Mouse (Mus musculus) retina, postnatal 7 days (tissue): Measurements from ENCODE around the gene Nif3l1.

Source experiments
- DNase-seq: peaks from one replicate; pipeline ENCODE4 v3.0.0-alpha.2; 2012; ENCODE audit warnings: low read depth, low spot score

Gene Nif3l1

GRCm38 (mm10) chr1:58445143-58445722 is at the start of gene Nif3l1, which contains the start of gene Ppil3:
Gene Nif3l1 (plus strand): TSS chr1:58445151.
Gene Ppil3 (minus strand): TSS chr1:58445486.
- DNase-seq = peak; percentile 77

- no peak for DNase-seq
Measured at GRCm38 (mm10) chr1:58395341-58395740, 49.6 kb upstream of the Nif3l1 start.

- DNase-seq = no peak
Measured at GRCm38 (mm10) chr1:58396179-58396578, 48.8 kb upstream of the Nif3l1 start.

- DNase-seq = no peak
Measured at GRCm38 (mm10) chr1:58397731-58398130, 47.2 kb upstream of the Nif3l1 start.

GRCm38 (mm10) chr1:58401396-58401795 is 43.6 kb upstream of the Nif3l1 start:
- DNase-seq = no peak

GRCm38 (mm10) chr1:58403745-58404144 is 41.2 kb upstream of the Nif3l1 start:
- no peak for DNase-seq

GRCm38 (mm10) chr1:58407321-58407720 is 37.6 kb upstream of the Nif3l1 start:
- no peak for DNase-seq

- no peak for DNase-seq
Measured at GRCm38 (mm10) chr1:58408141-58408540, 36.8 kb upstream of the Nif3l1 start.

GRCm38 (mm10) chr1:58409553-58410197 is 35.3 kb upstream of the Nif3l1 start:
- no peak for DNase-seq

GRCm38 (mm10) chr1:58410198-58410588 is 34.8 kb upstream of the Nif3l1 start:
- DNase-seq = no peak

GRCm38 (mm10) chr1:58410776-58411175 is 34.2 kb upstream of the Nif3l1 start:
- DNase-seq = no peak

- no peak for DNase-seq
Measured at GRCm38 (mm10) chr1:58415442-58415841, 29.5 kb upstream of the Nif3l1 start.

GRCm38 (mm10) chr1:58416048-58416447 is 28.9 kb upstream of the Nif3l1 start:
- DNase-seq = no peak

GRCm38 (mm10) chr1:58420032-58420431 is 24.9 kb upstream of the Nif3l1 start:
- DNase-seq = no peak

- no peak for DNase-seq
Measured at GRCm38 (mm10) chr1:58420961-58421360, 24.0 kb upstream of the Nif3l1 start.

GRCm38 (mm10) chr1:58422879-58423278 is 22.1 kb upstream of the Nif3l1 start:
- peak; percentile 55 for DNase-seq

- peak; percentile 91 for DNase-seq
Measured at GRCm38 (mm10) chr1:58423371-58424248, 21.3 kb upstream of the Nif3l1 start, which contains the start of gene Clk1. Gene Clk1 (minus strand): TSS chr1:58424066.

GRCm38 (mm10) chr1:58424551-58424950 is 20.4 kb upstream of the Nif3l1 start:
- DNase-seq = no peak

- DNase-seq = no peak
Measured at GRCm38 (mm10) chr1:58444691-58445090, 260 bp upstream of the Nif3l1 start.

GRCm38 (mm10) chr1:58445861-58446260 is 910 bp downstream of the Nif3l1 start:
- DNase-seq = no peak

GRCm38 (mm10) chr1:58447766-58448165 is 2.8 kb downstream of the Nif3l1 start:
- DNase-seq = no peak

GRCm38 (mm10) chr1:58448396-58448795 is 3.4 kb downstream of the Nif3l1 start:
- DNase-seq = no peak
